Mouse (Mus musculus): ENCODE measurements at regions not wholly inside any gene's neighbourhood (a gene's known extent, or its start where the extent isn't known, plus 50 kb on each side); places are given as distances from the start of the nearest gene placed in this dataset.

- no peaks in the 10 kb centered on the region for H3K9me3 ChIP-seq (replicated peaks; ENCODE audit: control insufficient read depth, low read length)
- H3K4me2 ChIP-seq (ENCODE audit: low read depth, low read length) = no peak overlapping the region
- 21% methylated on average over 4 of the region's 4 CpGs for WGBS
- no peak for TF ChIP-seq EP300 (IDR thresholded peaks at IDR 0.05; ENCODE audit: low read depth)
- TF ChIP-seq CTCF (IDR thresholded peaks at IDR 0.05; ENCODE audit: low read depth) = no peak
- H3K4me3 ChIP-seq (ENCODE audit: low read depth, low read length) = no peak overlapping the region
- no peak for DNase-seq (ENCODE audit: low spot score)
- no peak overlapping the region for H3K27ac ChIP-seq (ENCODE audit: low read depth)
- no peaks in the 10 kb centered on the region for H3K36me3 ChIP-seq (replicated peaks; ENCODE audit: control insufficient read depth, insufficient read depth, low read length)
- no peak overlapping the region for H3K9ac ChIP-seq (replicated peaks; ENCODE audit: low read depth, low read length)
- no peaks in the 10 kb centered on the region for H3K4me1 ChIP-seq (ENCODE audit: control insufficient read depth, insufficient read depth)
- no peak for ATAC-seq (ENCODE audit: insufficient read depth, low read depth)
- no peaks in the 10 kb centered on the region for H3K27me3 ChIP-seq (ENCODE audit: control insufficient read depth, insufficient read depth, low read length)
Measured at GRCm38 (mm10) chr15:52589391-52589790, 1295.3 kb upstream of the Gm7489 start.

DNA sequence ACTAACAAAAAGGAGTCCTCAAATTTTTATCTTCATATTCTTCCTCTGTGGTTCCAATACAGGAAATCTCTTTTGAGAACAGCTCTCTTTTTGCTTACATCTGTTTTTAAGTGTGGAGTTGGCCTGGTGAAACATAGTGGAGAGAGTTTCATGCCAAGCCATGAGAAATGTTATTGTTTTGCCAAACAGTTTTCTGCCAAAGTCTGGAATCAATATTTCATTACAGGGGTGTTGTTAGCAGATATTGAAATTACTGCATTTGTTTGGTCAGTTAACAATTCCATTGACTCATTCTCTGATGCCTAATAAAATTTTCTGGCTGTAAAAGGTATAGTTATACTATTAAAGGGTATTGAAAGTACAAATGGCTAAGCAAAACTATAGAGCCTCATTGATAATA lies 1285.2 kb upstream of the Gm7489 start:
- H3K9me3 ChIP-seq (replicated peaks; ENCODE audit: control insufficient read depth, low read length) = no peaks in the 10 kb centered on the region
- no peak for TF ChIP-seq EP300 (IDR thresholded peaks at IDR 0.05; ENCODE audit: low read depth)
- no peak for TF ChIP-seq CTCF (IDR thresholded peaks at IDR 0.05; ENCODE audit: low read depth)
- no peaks in the 10 kb centered on the region for H3K4me1 ChIP-seq (ENCODE audit: control insufficient read depth, insufficient read depth)
- DNase-seq (ENCODE audit: low spot score) (no peak), ATAC-seq (ENCODE audit: insufficient read depth, low read depth) (no peak)
- H3K36me3 ChIP-seq (replicated peaks; ENCODE audit: control insufficient read depth, insufficient read depth, low read length) = no peaks in the 10 kb centered on the region
- no peaks in the 10 kb centered on the region for H3K27me3 ChIP-seq (ENCODE audit: control insufficient read depth, insufficient read depth, low read length)
- H3K27ac ChIP-seq (ENCODE audit: low read depth) = no peak overlapping the region
- no peak overlapping the region for H3K9ac ChIP-seq (replicated peaks; ENCODE audit: low read depth, low read length)
- H3K4me3 ChIP-seq (ENCODE audit: low read depth, low read length) = no peak overlapping the region
- no peak overlapping the region for H3K4me2 ChIP-seq (ENCODE audit: low read depth, low read length)

DNA sequence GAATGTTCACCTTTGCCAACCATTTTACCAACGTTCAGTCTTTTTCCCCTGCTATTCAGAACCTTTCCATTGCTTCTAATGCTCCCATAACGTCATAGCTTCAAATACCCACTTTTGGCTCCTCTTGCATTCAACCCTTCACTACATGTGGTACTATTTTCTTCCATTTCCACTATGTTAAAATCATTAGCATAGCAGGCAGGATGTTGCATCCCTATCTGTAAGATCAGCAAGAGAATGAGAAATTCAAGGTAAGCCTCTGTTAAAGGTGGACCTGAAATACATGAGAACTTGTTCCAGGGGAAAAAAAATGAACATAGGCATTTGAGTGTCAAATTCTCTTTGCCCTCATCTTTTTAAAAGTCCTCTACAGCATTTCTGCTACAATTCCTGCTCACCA lies 1284.7 kb upstream of the Gm7489 start:
- Histone ChIP-seq H3K4me2 (ENCODE audit: low read depth, low read length) (no peak overlapping the region), H3K4me3 (ENCODE audit: low read depth, low read length) (no peak overlapping the region), H3K9me3 (replicated peaks; ENCODE audit: control insufficient read depth, low read length) (no peaks in the 10 kb centered on the region), H3K9ac (replicated peaks; ENCODE audit: low read depth, low read length) (no peak overlapping the region), H3K4me1 (ENCODE audit: control insufficient read depth, insufficient read depth) (no peaks in the 10 kb centered on the region), H3K36me3 (replicated peaks; ENCODE audit: control insufficient read depth, insufficient read depth, low read length) (no peaks in the 10 kb centered on the region), H3K27ac (ENCODE audit: low read depth) (no peak overlapping the region), H3K27me3 (ENCODE audit: control insufficient read depth, insufficient read depth, low read length) (no peaks in the 10 kb centered on the region)
- ATAC-seq (ENCODE audit: insufficient read depth, low read depth) (no peak), DNase-seq (ENCODE audit: low spot score) (no peak)
- TF ChIP-seq CTCF (IDR thresholded peaks at IDR 0.05; ENCODE audit: low read depth) (no peak), EP300 (IDR thresholded peaks at IDR 0.05; ENCODE audit: low read depth) (no peak)
- WGBS = 57% methylated on average over 2 of the region's 2 CpGs

GRCm38 (mm10) chr15:52639790-52640189 lies 1244.9 kb upstream of the Gm7489 start:
- no peak overlapping the region for H3K27ac ChIP-seq (ENCODE audit: low read depth)
- no peak overlapping the region for H3K4me2 ChIP-seq (ENCODE audit: low read depth, low read length)
- no peaks in the 10 kb centered on the region for H3K27me3 ChIP-seq (ENCODE audit: control insufficient read depth, insufficient read depth, low read length)
- DNase-seq (ENCODE audit: low spot score) (no peak), ATAC-seq (ENCODE audit: insufficient read depth, low read depth) (no peak)
- H3K4me1 ChIP-seq (ENCODE audit: control insufficient read depth, insufficient read depth) = no peaks in the 10 kb centered on the region
- WGBS = 76% methylated on average over 3 of the region's 3 CpGs
- no peak overlapping the region for H3K4me3 ChIP-seq (ENCODE audit: low read depth, low read length)
- H3K9ac ChIP-seq (replicated peaks; ENCODE audit: low read depth, low read length) = no peak overlapping the region
- no peaks in the 10 kb centered on the region for H3K36me3 ChIP-seq (replicated peaks; ENCODE audit: control insufficient read depth, insufficient read depth, low read length)
- TF ChIP-seq EP300 (IDR thresholded peaks at IDR 0.05; ENCODE audit: low read depth) (no peak), CTCF (IDR thresholded peaks at IDR 0.05; ENCODE audit: low read depth) (no peak)
- H3K9me3 ChIP-seq (replicated peaks; ENCODE audit: control insufficient read depth, low read length) = no peaks in the 10 kb centered on the region

GRCm38 (mm10) chr15:52645961-52646360 lies 1238.7 kb upstream of the Gm7489 start:
- Histone ChIP-seq H3K9me3 (replicated peaks; ENCODE audit: control insufficient read depth, low read length) (no peaks in the 10 kb centered on the region), H3K9ac (replicated peaks; ENCODE audit: low read depth, low read length) (no peak overlapping the region), H3K27ac (ENCODE audit: low read depth) (no peak overlapping the region), H3K4me2 (ENCODE audit: low read depth, low read length) (no peak overlapping the region), H3K27me3 (ENCODE audit: control insufficient read depth, insufficient read depth, low read length) (no peaks in the 10 kb centered on the region), H3K4me1 (ENCODE audit: control insufficient read depth, insufficient read depth) (no peaks in the 10 kb centered on the region), H3K36me3 (replicated peaks; ENCODE audit: control insufficient read depth, insufficient read depth, low read length) (no peaks in the 10 kb centered on the region), H3K4me3 (ENCODE audit: low read depth, low read length) (no peak overlapping the region)
- DNase-seq (ENCODE audit: low spot score) (no peak), ATAC-seq (ENCODE audit: insufficient read depth, low read depth) (no peak)
- WGBS = 62% methylated on average over 2 of the region's 2 CpGs
- TF ChIP-seq CTCF (IDR thresholded peaks at IDR 0.05; ENCODE audit: low read depth) (no peak), EP300 (IDR thresholded peaks at IDR 0.05; ENCODE audit: low read depth) (no peak)

DNA sequence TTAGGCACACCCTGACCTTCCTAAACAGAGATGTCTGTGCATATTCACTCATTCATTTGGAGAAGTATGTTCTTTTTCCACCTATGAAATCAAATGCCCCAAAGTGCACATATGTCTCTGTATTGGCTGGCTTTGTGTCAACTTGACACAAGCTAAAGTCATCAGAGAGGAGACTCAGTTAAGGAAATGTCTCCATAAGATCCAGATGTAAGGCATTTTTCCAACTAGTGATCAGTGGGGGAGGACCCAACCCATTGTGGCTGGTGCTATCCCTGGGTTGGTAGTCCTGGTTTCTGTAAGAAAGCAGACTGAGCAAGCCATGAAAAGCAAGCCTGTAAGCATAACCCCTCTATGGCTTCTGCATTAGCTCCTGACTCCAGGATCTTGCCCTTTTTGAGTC lies 1226.8 kb upstream of the Gm7489 start:
- TF ChIP-seq CTCF (IDR thresholded peaks at IDR 0.05; ENCODE audit: low read depth) = no peak
- TF ChIP-seq EP300 (IDR thresholded peaks at IDR 0.05; ENCODE audit: low read depth) = no peak
- no peak overlapping the region for H3K4me2 ChIP-seq (ENCODE audit: low read depth, low read length)
- no peak overlapping the region for H3K27ac ChIP-seq (ENCODE audit: low read depth)
- no peak overlapping the region for H3K4me3 ChIP-seq (ENCODE audit: low read depth, low read length)
- H3K4me1 ChIP-seq (ENCODE audit: control insufficient read depth, insufficient read depth) = no peaks in the 10 kb centered on the region
- DNase-seq (ENCODE audit: low spot score) (no peak), ATAC-seq (ENCODE audit: insufficient read depth, low read depth) (no peak)
- no peak overlapping the region for H3K9ac ChIP-seq (replicated peaks; ENCODE audit: low read depth, low read length)
- no peaks in the 10 kb centered on the region for H3K27me3 ChIP-seq (ENCODE audit: control insufficient read depth, insufficient read depth, low read length)
- no peaks in the 10 kb centered on the region for H3K36me3 ChIP-seq (replicated peaks; ENCODE audit: control insufficient read depth, insufficient read depth, low read length)
- H3K9me3 ChIP-seq (replicated peaks; ENCODE audit: control insufficient read depth, low read length) = no peaks in the 10 kb centered on the region
